In genomic region chr2:165563298-165564058, GRCm38 (mm10) we compare ENCODE assay signal across 8 mouse cellular contexts. TPM values are rescaled to one million over a fixed set of nuclear protein-coding genes. Genes with fewer than 3 reads are reported as not detected.
A peak's percentile ranks its signal among the peaks of the same experiment; 100 is the strongest.
DNase-seq lines count a peak whose midpoint lies in the region; ATAC-seq lines count a peak whose summit lies in the region.

No protein-coding gene starts in this region.

- H3K4me2 ChIP-seq in hindbrain, embryonic 13.5 days, result peak overlapping the region; percentile 86
- peak overlapping the region; percentile 74 for H3K4me2 ChIP-seq in limb, embryonic 15.5 days
- H3K4me2 ChIP-seq in midbrain, embryonic 15.5 days, result peak overlapping the region; percentile 94

- ATAC-seq in hindbrain, embryonic 13.5 days (ENCODE audit: low FRiP score), result peak; percentile 73
- ATAC-seq in limb, embryonic 15.5 days (ENCODE audit: insufficient number of reproducible peaks, low FRiP score, low TSS enrichment, low read depth), result peak; percentile 43
- ATAC-seq in midbrain, embryonic 15.5 days (replicated peaks), result 0 out of 2 replicates have a peak, but pooled peaks have one; percentile 50

- no peaks in the 10 kb centered on the region for H3K9me3 ChIP-seq in hindbrain, embryonic 13.5 days
- H3K9me3 ChIP-seq in limb, embryonic 15.5 days, result no peaks in the 10 kb centered on the region
- no peaks in the 10 kb centered on the region for H3K9me3 ChIP-seq in midbrain, embryonic 15.5 days

- intact Hi-C loops in left cerebral cortex, postnatal 4 days (cut with DNase I), result no loop called here

- 0 out of 2 replicates have a peak, but pooled peaks cover 14% of the 10 kb centered on the region for H3K27me3 ChIP-seq in hindbrain, embryonic 13.5 days
- peaks cover 36% of the 10 kb centered on the region for H3K27me3 ChIP-seq in limb, embryonic 15.5 days
- H3K27me3 ChIP-seq in midbrain, embryonic 15.5 days (replicated peaks), result no peaks in the 10 kb centered on the region

- no peaks in the 10 kb centered on the region for H3K36me3 ChIP-seq in hindbrain, embryonic 13.5 days
- no peaks in the 10 kb centered on the region for H3K36me3 ChIP-seq in limb, embryonic 15.5 days
- no peaks in the 10 kb centered on the region for H3K36me3 ChIP-seq in midbrain, embryonic 15.5 days (replicated peaks)

- peak; percentile 79 for DNase-seq in left cerebral cortex, postnatal 4 days
- DNase-seq in left cerebral cortex, adult 11 months (ENCODE audit: low spot score), result no peak
- peak; percentile 61 for DNase-seq in embryo, embryonic 10.5 days (ENCODE audit: low spot score)
- DNase-seq in urinary bladder, postnatal 14 days (ENCODE audit: low spot score), result peak; percentile 39
- no peak for DNase-seq in frontal cortex, postnatal 25 days (ENCODE audit: low spot score in 2 of 2)

- WGBS in hindbrain, embryonic 13.5 days, result 1% methylated on average over 52 of the region's 52 CpGs
- under 1% methylated on average over 51 of the region's 52 CpGs for WGBS in limb, embryonic 15.5 days
- 1% methylated on average over 52 of the region's 52 CpGs for WGBS in midbrain, embryonic 15.5 days

- H3K4me3 ChIP-seq in hindbrain, embryonic 13.5 days, result peak overlapping the region; percentile 46
- peak overlapping the region; percentile 37 for H3K4me3 ChIP-seq in limb, embryonic 15.5 days
- peak overlapping the region; percentile 47 for H3K4me3 ChIP-seq in midbrain, embryonic 15.5 days

- H3K4me1 ChIP-seq in hindbrain, embryonic 13.5 days (replicated peaks), result peaks cover 39% of the 10 kb centered on the region
- peaks cover 24% of the 10 kb centered on the region for H3K4me1 ChIP-seq in limb, embryonic 15.5 days
- H3K4me1 ChIP-seq in midbrain, embryonic 15.5 days, result peaks cover 13% of the 10 kb centered on the region

- H3K27ac ChIP-seq in hindbrain, embryonic 13.5 days, result peak overlapping the region; percentile 52
- no peak overlapping the region for H3K27ac ChIP-seq in limb, embryonic 15.5 days
- H3K27ac ChIP-seq in midbrain, embryonic 15.5 days, result peak overlapping the region; percentile 12; the same call in 1 of the 2 replicates

- H3K9ac ChIP-seq in hindbrain, embryonic 13.5 days, result peak overlapping the region; percentile 71
- H3K9ac ChIP-seq in limb, embryonic 15.5 days, result 0 out of 2 replicates have a peak overlapping the region, but pooled peaks have one; percentile 33
- H3K9ac ChIP-seq in midbrain, embryonic 15.5 days, result peak overlapping the region; percentile 51

RNA-seq across cellular contexts. Expression of gene Eya2, which starts 31.4 kb away (rescaled TPM):
- 1 to 10 TPM; 7.0 to 7.8 TPM for total RNA-seq in left cerebral cortex, postnatal 4 days (2021)
- polyA plus RNA-seq in hindbrain, embryonic 13.5 days (2015; fragmentation: Nextera tagmentation; extraction: Ambion mirVana), result 12.8 and 13.1 TPM in 2 replicates
- 11.4 and 12.8 TPM in 2 replicates for polyA plus RNA-seq in limb, embryonic 15.5 days (2015; fragmentation: Nextera tagmentation; extraction: Ambion mirVana)
- polyA plus RNA-seq in midbrain, embryonic 15.5 days (2015; fragmentation: Nextera tagmentation; extraction: Ambion mirVana), result 4.6 and 9.0 TPM in 2 replicates

RNA-seq across cellular contexts. Expression of gene Slc2a10, which starts 59.9 kb away (rescaled TPM):
- 1 to 10 TPM; 1.1 to 1.3 TPM for total RNA-seq in left cerebral cortex, postnatal 4 days (2021)
- polyA plus RNA-seq in hindbrain, embryonic 13.5 days (2015; fragmentation: Nextera tagmentation; extraction: Ambion mirVana), result 2.8 and 3.1 TPM in 2 replicates
- 13.9 and 16.3 TPM in 2 replicates for polyA plus RNA-seq in limb, embryonic 15.5 days (2015; fragmentation: Nextera tagmentation; extraction: Ambion mirVana)
- 1.6 and 2.6 TPM in 2 replicates for polyA plus RNA-seq in midbrain, embryonic 15.5 days (2015; fragmentation: Nextera tagmentation; extraction: Ambion mirVana)

Comparison
In these comparisons a context has a peak if more than half of its experiments do, and no peak if none do; other contexts are left out.
1. DNase-seq: peak in left cerebral cortex, postnatal 4 days (single experiment), embryo, embryonic 10.5 days (single experiment) and urinary bladder, postnatal 14 days (single experiment); none in left cerebral cortex, adult 11 months (single experiment) and frontal cortex, postnatal 25 days (0 of 2).
2. Peak in every context shown above with its lines, with median percentiles within 50 percentile points of each other: ATAC-seq, H3K4me2 ChIP-seq, H3K4me3 ChIP-seq and H3K9ac ChIP-seq.